Mouse (Mus musculus) MEL (cell line): ENCODE results near the gene Myo7a. TPM values are rescaled to one million over a fixed set of nuclear protein-coding genes. Genes with fewer than 3 reads are reported as not detected.

Source experiments
- DNase-seq: peaks from one replicate; pipeline ENCODE4 v3.0.0; 2011; ENCODE audit warnings: low read depth, low spot score
- H3K27ac ChIP-seq: 2 replicates; pipeline ENCODE4 v1.5.1; 2012; ENCODE audit warnings: low read depth, mild to moderate bottlenecking, control low read depth, low read length, moderate library complexity; ENCODE audit not compliant: control insufficient read depth
- H3K27me3 ChIP-seq, 2 experiments: fragments of 150-350 bp in 1 of 2; sonication (generic) in 1 of 2; 2 replicates each; pipeline ENCODE4 v1.6.1; 2012; ENCODE audit warnings: low read length in 2 of 2, mild to moderate bottlenecking in 2 of 2, improper control_type of control experiment in 1 of 2, moderate library complexity in 1 of 2; ENCODE audit not compliant: insufficient read depth in 2 of 2, control insufficient read depth in 1 of 2
- H3K36me3 ChIP-seq, 2 experiments: 2 replicates each; pipeline ENCODE4 v1.6.1; 2012 to 2014; ENCODE audit warnings: low read length in 2 of 2, improper control_type of control experiment in 1 of 2, inconsistent platforms in 1 of 2, mild to moderate bottlenecking in 1 of 2; ENCODE audit not compliant: insufficient read depth in 2 of 2, control insufficient read depth in 1 of 2
- H3K4me1 ChIP-seq, 2 experiments: fragments of 150-350 bp in 1 of 2; sonication (generic) in 1 of 2; 2 replicates each; pipeline ENCODE4 v1.6.1; 2012; ENCODE audit warnings: low read length in 2 of 2, improper control_type of control experiment in 1 of 2, mild to moderate bottlenecking in 1 of 2; ENCODE audit not compliant: insufficient read depth in 2 of 2, control insufficient read depth in 1 of 2
- H3K4me3 ChIP-seq, 2 experiments: fragments of 150-350 bp in 1 of 2; sonication (generic) in 1 of 2; 2 replicates each; pipeline ENCODE4 v1.5.1; 2012; ENCODE audit warnings: low read depth in 2 of 2, low read length in 2 of 2, mild to moderate bottlenecking in 2 of 2, moderate library complexity in 2 of 2, control low read depth in 1 of 2, improper control_type of control experiment in 1 of 2; ENCODE audit not compliant: control insufficient read depth in 1 of 2, insufficient read depth in 1 of 2
- H3K79me2 ChIP-seq: 2 replicates; pipeline ENCODE4 v1.6.1; 2012; ENCODE audit warnings: mild to moderate bottlenecking, low read length, moderate library complexity; ENCODE audit not compliant: control insufficient read depth, poor library complexity, insufficient read depth
- H3K9ac ChIP-seq: 2 replicates; pipeline ENCODE4 v1.6.1; 2012; ENCODE audit warnings: low read depth, mild to moderate bottlenecking, control low read depth, low read length, moderate library complexity; ENCODE audit not compliant: control insufficient read depth, poor library complexity, severe bottlenecking
- H3K9me3 ChIP-seq: fragments of 150-350 bp; sonication (generic); replicated peaks from 2 replicates; pipeline ENCODE4 v1.6.1; 2012; ENCODE audit warnings: mild to moderate bottlenecking, low read length, improper control_type of control experiment, moderate library complexity; ENCODE audit not compliant: insufficient read depth
- CTCF ChIP-seq, 3 experiments: IDR thresholded peaks in 2 of 3; conservative IDR thresholded peaks in 1 of 3; 2 replicates each; pipeline ENCODE4 v1.5.1; 2011 to 2012; ENCODE audit warnings: low read length in 3 of 3, low read depth in 2 of 3, mild to moderate bottlenecking in 2 of 3, improper control_type of control experiment in 1 of 3, inconsistent platforms in 1 of 3, mixed read lengths in 1 of 3, moderate library complexity in 1 of 3; ENCODE audit not compliant: control insufficient read depth in 1 of 3, insufficient read depth in 1 of 3, poor library complexity in 1 of 3, severe bottlenecking in 1 of 3
- ETS1 ChIP-seq: IDR thresholded peaks from 2 replicates; pipeline ENCODE4 v1.6.1; 2012; ENCODE audit warnings: low read depth, mild to moderate bottlenecking, inconsistent platforms, low read length, improper control_type of control experiment, moderate library complexity
- GATA1 ChIP-seq: IDR thresholded peaks from 2 replicates; pipeline ENCODE4 v1.6.1; 2011; ENCODE audit warnings: low read depth, low read length, improper control_type of control experiment
- HCFC1 ChIP-seq: IDR thresholded peaks from 2 replicates; pipeline ENCODE4 v1.6.1; 2012; ENCODE audit warnings: low read depth, mild to moderate bottlenecking, inconsistent platforms, low read length, improper control_type of control experiment, moderate library complexity
- JUND ChIP-seq: IDR thresholded peaks from 2 replicates; pipeline ENCODE4 v1.6.1; 2011; ENCODE audit warnings: low read depth, mild to moderate bottlenecking, improper control_type of control experiment, low read length
- MAFK ChIP-seq: IDR thresholded peaks from 2 replicates; pipeline ENCODE4 v1.6.1; 2011; ENCODE audit warnings: low read depth, mild to moderate bottlenecking, low read length, improper control_type of control experiment, borderline replicate concordance
- MAX ChIP-seq: IDR thresholded peaks from 2 replicates; pipeline ENCODE4 v1.6.1; 2011; ENCODE audit warnings: low read length, improper control_type of control experiment
- MEF2A ChIP-seq: IDR thresholded peaks from 2 replicates; pipeline ENCODE4 v1.6.1; 2014; ENCODE audit warnings: low read depth, mild to moderate bottlenecking, inconsistent platforms, low read length, improper control_type of control experiment; ENCODE audit not compliant: poor library complexity, insufficient replicate concordance, severe bottlenecking; ENCODE audit errors: extremely low read depth
- MXI1 ChIP-seq: IDR thresholded peaks from 2 replicates; pipeline ENCODE4 v1.6.1; 2011; ENCODE audit warnings: mild to moderate bottlenecking, low read depth, low read length, improper control_type of control experiment
- MYB ChIP-seq: IDR thresholded peaks from 2 replicates; pipeline ENCODE4 v1.6.1; 2011; ENCODE audit warnings: mild to moderate bottlenecking, low read depth, low read length, improper control_type of control experiment
- MYC ChIP-seq: IDR thresholded peaks from 2 replicates; pipeline ENCODE4 v1.6.1; 2011; ENCODE audit warnings: low read depth, mild to moderate bottlenecking, low read length, improper control_type of control experiment, moderate library complexity
- NRF1 ChIP-seq: IDR thresholded peaks from 2 replicates; pipeline ENCODE4 v1.6.1; 2014; ENCODE audit warnings: low read depth, mild to moderate bottlenecking, inconsistent platforms, low read length, improper control_type of control experiment, moderate library complexity; ENCODE audit not compliant: poor library complexity, insufficient read depth, severe bottlenecking
- POLR2AphosphoS2 ChIP-seq: IDR thresholded peaks from 2 replicates; pipeline ENCODE4 v1.6.1; 2011; ENCODE audit warnings: low read length, improper control_type of control experiment
- RAD21 ChIP-seq: IDR thresholded peaks from 2 replicates; pipeline ENCODE4 v1.6.1; 2011; ENCODE audit warnings: mild to moderate bottlenecking, low read depth, low read length, improper control_type of control experiment
- SMC3 ChIP-seq: IDR thresholded peaks from 2 replicates; pipeline ENCODE4 v1.6.1; 2011; ENCODE audit warnings: low read depth, low read length, improper control_type of control experiment
- TBP ChIP-seq: IDR thresholded peaks from 2 replicates; pipeline ENCODE4 v1.8.0; 2011; ENCODE audit warnings: low read depth, low read length, improper control_type of control experiment
- TCF12 ChIP-seq: IDR thresholded peaks from 2 replicates; pipeline ENCODE4 v1.6.1; 2014; ENCODE audit warnings: low read depth, mild to moderate bottlenecking, inconsistent platforms, low read length, improper control_type of control experiment, moderate library complexity
- UBTF ChIP-seq: IDR thresholded peaks from 2 replicates; pipeline ENCODE4 v1.6.1; 2012; ENCODE audit warnings: low read depth, mild to moderate bottlenecking, inconsistent platforms, low read length, improper control_type of control experiment, moderate library complexity, borderline replicate concordance; ENCODE audit not compliant: insufficient read depth
- USF1 ChIP-seq: IDR thresholded peaks from 2 replicates; pipeline ENCODE4 v1.6.1; 2014; ENCODE audit warnings: low read depth, mild to moderate bottlenecking, inconsistent platforms, low read length, improper control_type of control experiment, moderate library complexity
- ZKSCAN1 ChIP-seq: IDR thresholded peaks from 2 replicates; pipeline ENCODE4 v1.6.1; 2012; ENCODE audit warnings: low read depth, mild to moderate bottlenecking, inconsistent platforms, low read length, improper control_type of control experiment, moderate library complexity
- polyA plus RNA-seq, 2 experiments: library from polyadenylated mRNA; stranded (reverse) in 1 of 2; unstranded in 1 of 2; fragments of >175 nt in 1 of 2; fragments of >200 nt in 1 of 2; gene quantifications; 2 replicates each; pipeline versions ENCODE4 v1.2.1 to v1.2.4; 2012; ENCODE audit warnings: low replicate concordance in 2 of 2, low read depth in 1 of 2; ENCODE audit not compliant: insufficient read length in 2 of 2, insufficient read depth in 1 of 2, missing spikeins in 1 of 2
- total RNA-seq: library from RNA; depleted of rRNA; stranded (reverse); fragments of 300-350 nt; gene quantifications from 2 replicates; pipeline ENCODE4 v1.2.3, GENCODE M21; 2012

Myo7a gene
- total and polyA plus RNA-seq, 3 experiments = 1.4 to 7.5 TPM; not detected in 1

GRCm38 (mm10) chr7:98150525-98150924 is 31.2 kb upstream of the Myo7a start:
- Histone ChIP-seq H3K4me1 (peaks cover 0 to under 1% of the 10 kb centered on the region in 2 experiments; a peak in 1 of 4 replicates), H3K9me3 (no peaks in the 10 kb centered on the region), H3K27me3 (no peaks in the 10 kb centered on the region), H3K9ac (no peak overlapping the region), H3K27ac (no peak overlapping the region), H3K79me2 (no peaks in the 10 kb centered on the region)
- DNase-seq = no peak
- TF ChIP-seq MYB (no peak), RAD21 (peak; percentile 3), CTCF (IDR thresholded peaks at IDR 0.05 in 2 of 3, conservative IDR thresholded peaks at IDR 0.05 in 1 of 3; ENCODE audit: control insufficient read depth in 1 of 3, insufficient read depth in 1 of 3, low read depth in 2 of 3, low read length in 3 of 3, poor library complexity in 1 of 3, severe bottlenecking in 1 of 3) (peak in 2 of 3 experiments; percentile 15 to 18; a peak in 2 of 6 replicates), ZKSCAN1 (no peak), MEF2A (no peak), ETS1 (no peak), USF1 (no peak)
- TF ChIP-seq, all 39 proteins: peak for 2
- no peaks in the 10 kb centered on the region for H3K36me3 ChIP-seq
- no peak overlapping the region for H3K4me3 ChIP-seq

- H3K36me3 ChIP-seq = no peaks in the 10 kb centered on the region
- H3K27ac ChIP-seq = no peak overlapping the region
- no peaks in the 10 kb centered on the region for H3K4me1 ChIP-seq
- no peak overlapping the region for H3K9ac ChIP-seq
- DNase-seq = no peak
- TF ChIP-seq SMC3 (no peak), CTCF (IDR thresholded peaks at IDR 0.05 in 2 of 3, conservative IDR thresholded peaks at IDR 0.05 in 1 of 3; ENCODE audit: control insufficient read depth in 1 of 3, insufficient read depth in 1 of 3, low read depth in 2 of 3, low read length in 3 of 3, poor library complexity in 1 of 3, severe bottlenecking in 1 of 3) (no peak), TBP (no peak), GATA1 (no peak), NRF1 (no peak), MYB (no peak), HCFC1 (no peak), MXI1 (no peak), TCF12 (no peak), UBTF (no peak), MAX (no peak), MAFK (no peak), MYC (no peak), POLR2AphosphoS2 (no peak), RAD21 (no peak), JUND (no peak), ZKSCAN1 (no peak)
- no peak overlapping the region for H3K4me3 ChIP-seq
- H3K27me3 ChIP-seq = no peaks in the 10 kb centered on the region
- no peaks in the 10 kb centered on the region for H3K9me3 ChIP-seq
- H3K79me2 ChIP-seq = no peaks in the 10 kb centered on the region
Observed at GRCm38 (mm10) chr7:98149802-98150201, 30.5 kb upstream of the Myo7a start.
